Mouse (Mus musculus) liver, adult 2 months (tissue): ENCODE measurements at regions not wholly inside any gene's neighbourhood (a gene's known extent, or its start where the extent isn't known, plus 50 kb on each side); places are given as distances from the start of the nearest gene placed in this dataset.

ENCODE experiments used
- CTCF ChIP-seq: fragments of 200-500 bp; IDR thresholded peaks from 2 replicates; pipeline ENCODE4 v1.5.1; 2011; ENCODE audit warnings: low read depth, low read length, control low read depth
- POLR2A ChIP-seq: fragments of 200-500 bp; IDR thresholded peaks from 2 replicates; pipeline ENCODE4 v1.6.1; 2011; ENCODE audit warnings: low read length, control low read depth; ENCODE audit not compliant: insufficient read depth; ENCODE audit errors: extremely low read depth

GRCm38 (mm10) chr2:116605869-116606268 lies 272.6 kb upstream of the Tmco5 start:
- no peak for TF ChIP-seq CTCF
- TF ChIP-seq POLR2A = no peak
